Mouse (Mus musculus): ENCODE results near the gene Pars2. TPM values are rescaled to one million over a fixed set of nuclear protein-coding genes. Genes with fewer than 3 reads are reported as not detected.

Gene Pars2
- polyA plus RNA-seq, 1 experiment from 2014 or later = 6.7 TPM

- ATAC-seq = no peak
- H3K4me3 ChIP-seq (ENCODE audit: low read depth, low read length) = no peak overlapping the region
- no peak overlapping the region for H3K4me2 ChIP-seq (replicated peaks; ENCODE audit: low read depth)
- H3K27ac ChIP-seq (ENCODE audit: low read depth, low read length) = no peak overlapping the region
- no peak for TF ChIP-seq CTCF (IDR thresholded peaks at IDR 0.05; ENCODE audit: low read depth)
- H3K4me1 ChIP-seq (replicated peaks; ENCODE audit: control insufficient read depth, insufficient read depth, low read length) = no peaks in the 10 kb centered on the region
- no peaks in the 10 kb centered on the region for H3K27me3 ChIP-seq (replicated peaks; ENCODE audit: control insufficient read depth, insufficient read depth, low read length)
- no peaks in the 10 kb centered on the region for H3K9me3 ChIP-seq (ENCODE audit: control insufficient read depth)
- H3K9ac ChIP-seq (ENCODE audit: low read depth, low read length) = no peak overlapping the region
- 89% methylated on average over 6 of the region's 6 CpGs for WGBS
- no peaks in the 10 kb centered on the region for H3K36me3 ChIP-seq (ENCODE audit: control insufficient read depth, insufficient read depth)
Measured at GRCm38 (mm10) chr4:106647137-106647536, 3.7 kb upstream of the Pars2 start.

DNA sequence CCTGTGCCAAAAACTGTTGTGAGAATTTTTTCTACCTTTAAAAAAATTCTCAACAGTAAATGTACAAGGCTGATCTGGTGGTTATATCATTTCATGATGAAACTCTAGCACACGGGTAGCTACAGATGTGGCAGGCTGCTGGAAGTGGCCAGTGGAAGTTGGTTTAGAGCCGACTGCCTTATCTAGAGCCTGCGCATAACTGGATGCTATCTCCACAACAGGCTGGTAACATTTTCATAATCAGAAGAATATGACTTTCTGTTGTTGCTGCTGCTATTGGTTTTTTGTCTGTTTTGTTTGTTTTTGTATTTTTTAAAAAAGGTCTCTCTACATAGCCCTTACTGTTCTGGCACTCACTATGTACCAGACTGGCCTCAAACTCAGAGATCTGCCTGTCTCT, 1.7 kb downstream of the Pars2 start:
- H3K4me2 ChIP-seq (replicated peaks; ENCODE audit: low read depth) = no peak overlapping the region
- TF ChIP-seq CTCF (IDR thresholded peaks at IDR 0.05; ENCODE audit: low read depth) = no peak
- WGBS = 89% methylated on average over 3 of the region's 3 CpGs

GRCm38 (mm10) chr4:106653051-106653450, 2.2 kb downstream of the Pars2 start:
- no peak for TF ChIP-seq CTCF (IDR thresholded peaks at IDR 0.05; ENCODE audit: low read depth)
- no peaks in the 10 kb centered on the region for H3K9me3 ChIP-seq (ENCODE audit: control insufficient read depth)
- no peak overlapping the region for H3K27ac ChIP-seq (ENCODE audit: low read depth, low read length)
- no peaks in the 10 kb centered on the region for H3K27me3 ChIP-seq (replicated peaks; ENCODE audit: control insufficient read depth, insufficient read depth, low read length)
- peaks cover 36% of the 10 kb centered on the region for H3K36me3 ChIP-seq (ENCODE audit: control insufficient read depth, insufficient read depth)
- H3K4me2 ChIP-seq (replicated peaks; ENCODE audit: low read depth) = no peak overlapping the region
- H3K4me1 ChIP-seq (replicated peaks; ENCODE audit: control insufficient read depth, insufficient read depth, low read length) = no peaks in the 10 kb centered on the region
- H3K9ac ChIP-seq (ENCODE audit: low read depth, low read length) = no peak overlapping the region
- no peak overlapping the region for H3K4me3 ChIP-seq (ENCODE audit: low read depth, low read length)
- WGBS = 88% methylated on average over 15 of the region's 15 CpGs
- no peak for ATAC-seq

More for the DNA sequence above, 1.7 kb downstream of the Pars2 start:
- no peak overlapping the region for H3K27ac ChIP-seq (ENCODE audit: low read depth, low read length)
- H3K4me3 ChIP-seq (ENCODE audit: low read depth, low read length) = no peak overlapping the region
- ATAC-seq = no peak
- H3K4me1 ChIP-seq (replicated peaks; ENCODE audit: control insufficient read depth, insufficient read depth, low read length) = no peaks in the 10 kb centered on the region
- H3K27me3 ChIP-seq (replicated peaks; ENCODE audit: control insufficient read depth, insufficient read depth, low read length) = no peaks in the 10 kb centered on the region
- no peaks in the 10 kb centered on the region for H3K9me3 ChIP-seq (ENCODE audit: control insufficient read depth)
- peaks cover 32% of the 10 kb centered on the region for H3K36me3 ChIP-seq (ENCODE audit: control insufficient read depth, insufficient read depth)
- H3K9ac ChIP-seq (ENCODE audit: low read depth, low read length) = no peak overlapping the region

DNA sequence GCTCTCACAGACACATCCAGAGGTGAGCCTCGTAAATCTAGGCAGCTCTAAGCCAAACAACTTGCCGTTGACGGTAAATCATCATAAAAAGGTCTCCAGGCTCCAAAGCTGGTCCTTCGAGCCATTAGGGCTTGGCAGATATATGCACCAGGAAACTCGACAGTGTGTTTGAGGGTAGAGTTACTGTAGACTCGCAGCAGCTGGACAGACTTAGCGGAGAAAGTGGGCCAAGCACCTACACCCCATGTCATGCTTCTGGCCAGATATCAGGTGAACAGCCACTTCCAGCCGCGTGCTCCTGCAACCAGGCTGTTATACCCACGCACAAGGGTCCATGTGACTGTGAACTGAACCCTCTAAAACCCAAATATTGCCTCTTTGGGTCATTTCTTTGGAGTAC, 4.8 kb downstream of the Pars2 start:
- WGBS = 76% methylated on average over 10 of the region's 10 CpGs
- Histone ChIP-seq H3K27ac (ENCODE audit: low read depth, low read length) (no peak overlapping the region), H3K9ac (ENCODE audit: low read depth, low read length) (no peak overlapping the region), H3K4me1 (replicated peaks; ENCODE audit: control insufficient read depth, insufficient read depth, low read length) (no peaks in the 10 kb centered on the region), H3K9me3 (ENCODE audit: control insufficient read depth) (no peaks in the 10 kb centered on the region), H3K4me3 (ENCODE audit: low read depth, low read length) (no peak overlapping the region), H3K27me3 (replicated peaks; ENCODE audit: control insufficient read depth, insufficient read depth, low read length) (no peaks in the 10 kb centered on the region), H3K4me2 (replicated peaks; ENCODE audit: low read depth) (no peak overlapping the region), H3K36me3 (ENCODE audit: control insufficient read depth, insufficient read depth) (peaks cover 60% of the 10 kb centered on the region)
- no peak for TF ChIP-seq CTCF (IDR thresholded peaks at IDR 0.05; ENCODE audit: low read depth)
- ATAC-seq = no peak

- H3K9ac ChIP-seq (ENCODE audit: low read depth, low read length) = no peak overlapping the region
- H3K4me3 ChIP-seq (ENCODE audit: low read depth, low read length) = no peak overlapping the region
- H3K27me3 ChIP-seq (replicated peaks; ENCODE audit: control insufficient read depth, insufficient read depth, low read length) = no peaks in the 10 kb centered on the region
- no peak for TF ChIP-seq CTCF (IDR thresholded peaks at IDR 0.05; ENCODE audit: low read depth)
- no peak overlapping the region; the same call in 1 of the 2 replicates for H3K27ac ChIP-seq (ENCODE audit: low read depth, low read length)
- H3K4me2 ChIP-seq (replicated peaks; ENCODE audit: low read depth) = no peak overlapping the region
- H3K36me3 ChIP-seq (ENCODE audit: control insufficient read depth, insufficient read depth) = peaks cover 99% of the 10 kb centered on the region
- WGBS = 86% methylated on average over 5 of the region's 5 CpGs
- no peaks in the 10 kb centered on the region for H3K9me3 ChIP-seq (ENCODE audit: control insufficient read depth)
- no peaks in the 10 kb centered on the region for H3K4me1 ChIP-seq (replicated peaks; ENCODE audit: control insufficient read depth, insufficient read depth, low read length)
- ATAC-seq = no peak
Measured at GRCm38 (mm10) chr4:106663956-106664470, 13.1 kb downstream of the Pars2 start.

DNA sequence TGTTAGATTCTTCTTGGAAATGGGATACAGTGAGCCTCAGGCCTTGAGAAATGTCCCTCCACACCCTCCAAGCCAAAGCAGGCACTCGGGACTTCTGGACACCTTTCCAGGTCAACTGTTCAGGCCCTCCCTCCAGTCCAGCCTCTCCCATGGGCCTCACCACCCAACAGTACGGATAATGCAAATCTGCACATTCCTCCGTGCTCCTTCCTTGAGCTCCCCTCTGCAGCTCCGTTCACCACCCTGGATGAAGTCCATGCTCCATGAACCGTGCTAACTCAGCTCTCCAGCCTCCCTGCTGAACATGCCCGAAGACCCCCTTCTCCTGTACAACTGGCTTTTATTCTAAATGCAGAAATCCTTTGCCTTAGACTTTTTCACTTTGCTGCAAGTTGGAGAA, 13.8 kb downstream of the Pars2 start:
- WGBS = 82% methylated on average over 6 of the region's 6 CpGs
- Histone ChIP-seq H3K36me3 (ENCODE audit: control insufficient read depth, insufficient read depth) (peaks cover 99% of the 10 kb centered on the region), H3K4me2 (replicated peaks; ENCODE audit: low read depth) (no peak overlapping the region), H3K27me3 (replicated peaks; ENCODE audit: control insufficient read depth, insufficient read depth, low read length) (no peaks in the 10 kb centered on the region), H3K27ac (ENCODE audit: low read depth, low read length) (no peak overlapping the region; the same call in 1 of the 2 replicates), H3K4me1 (replicated peaks; ENCODE audit: control insufficient read depth, insufficient read depth, low read length) (no peaks in the 10 kb centered on the region), H3K4me3 (ENCODE audit: low read depth, low read length) (no peak overlapping the region), H3K9me3 (ENCODE audit: control insufficient read depth) (no peaks in the 10 kb centered on the region), H3K9ac (ENCODE audit: low read depth, low read length) (no peak overlapping the region)
- no peak; the same call in 1 of the 2 replicates for ATAC-seq
- TF ChIP-seq CTCF (IDR thresholded peaks at IDR 0.05; ENCODE audit: low read depth) = no peak

- no peak for ATAC-seq
- Histone ChIP-seq H3K36me3 (ENCODE audit: control insufficient read depth, insufficient read depth) (peaks cover 98% of the 10 kb centered on the region), H3K27ac (ENCODE audit: low read depth, low read length) (no peak overlapping the region), H3K9ac (ENCODE audit: low read depth, low read length) (no peak overlapping the region), H3K4me1 (replicated peaks; ENCODE audit: control insufficient read depth, insufficient read depth, low read length) (no peaks in the 10 kb centered on the region), H3K27me3 (replicated peaks; ENCODE audit: control insufficient read depth, insufficient read depth, low read length) (no peaks in the 10 kb centered on the region), H3K4me2 (replicated peaks; ENCODE audit: low read depth) (no peak overlapping the region), H3K9me3 (ENCODE audit: control insufficient read depth) (no peaks in the 10 kb centered on the region), H3K4me3 (ENCODE audit: low read depth, low read length) (no peak overlapping the region)
- TF ChIP-seq CTCF (IDR thresholded peaks at IDR 0.05; ENCODE audit: low read depth) = no peak
- WGBS = 84% methylated on average over 2 of the region's 2 CpGs
Measured at GRCm38 (mm10) chr4:106665269-106665668, 14.4 kb downstream of the Pars2 start.
